Mouse (Mus musculus) gastrocnemius, postnatal 4 days (tissue): Measurements from ENCODE around the gene Gm597. TPM values are rescaled to one million over a fixed set of nuclear protein-coding genes. Genes with fewer than 3 reads are reported as not detected.

Source experiments
- DNase-seq, 2 experiments: peaks; one replicate each; pipeline ENCODE4 v3.0.0; 2021 to 2022; ENCODE audit warnings: low spot score in 2 of 2, mixed read lengths in 2 of 2
- long read RNA-seq, 2 experiments: library from polyadenylated mRNA; stranded (forward); transcript quantifications; one replicate each; pipeline ENCODE4 v2.0.0; 2021
- total RNA-seq, 2 experiments: library from RNA; stranded (reverse); gene quantifications; 2 replicates each; pipeline ENCODE4 v1.2.3; 2021

Gene Gm597
- not detected for total RNA-seq
- long read RNA-seq, experiment 1, result 0 reads
- long read RNA-seq, experiment 2, result 0 reads

DNA sequence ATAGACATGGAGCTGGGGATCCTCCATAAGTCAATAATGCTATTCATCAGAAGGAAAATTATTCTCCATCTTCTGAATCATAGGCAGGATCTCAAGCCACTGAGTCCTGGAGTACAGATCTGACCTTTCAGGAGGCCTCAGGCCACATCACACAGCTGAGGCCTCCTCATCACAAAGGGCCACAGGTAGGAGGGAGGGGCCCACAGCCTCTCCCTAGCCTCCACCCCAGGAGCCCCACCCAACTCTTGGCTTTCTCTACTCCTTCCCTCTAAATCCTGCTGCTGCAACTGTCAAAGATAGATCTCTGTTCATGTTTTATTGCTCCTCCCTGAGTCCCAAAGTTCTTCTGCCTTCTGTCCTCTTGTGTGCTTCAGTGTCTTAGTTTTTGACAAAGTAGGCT lies at the start of gene Gm597:
Gene Gm597 (minus strand): TSS at position 101 of the 400 bp plus-strand sequence.
- no peak for DNase-seq

DNA sequence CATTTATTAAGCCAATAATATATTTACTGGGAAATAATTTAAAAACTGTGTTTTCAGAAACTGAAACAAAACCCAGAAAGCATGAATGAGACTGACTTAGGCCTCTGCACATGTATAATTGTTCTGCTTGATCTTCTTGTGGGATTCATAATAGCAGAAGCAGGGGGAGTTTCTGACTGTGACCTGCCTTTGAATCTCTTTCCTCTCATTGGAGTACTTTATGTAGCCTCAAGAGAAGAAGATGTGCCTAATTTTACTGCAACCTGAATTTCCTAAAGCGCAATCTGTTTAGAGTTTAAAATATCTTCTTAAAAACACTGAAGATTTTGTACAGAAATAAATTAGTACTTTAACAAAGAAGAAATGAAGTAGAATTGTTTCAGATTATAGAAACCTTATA lies 27.6 kb upstream of the Gm597 start:
- no peak for DNase-seq

DNA sequence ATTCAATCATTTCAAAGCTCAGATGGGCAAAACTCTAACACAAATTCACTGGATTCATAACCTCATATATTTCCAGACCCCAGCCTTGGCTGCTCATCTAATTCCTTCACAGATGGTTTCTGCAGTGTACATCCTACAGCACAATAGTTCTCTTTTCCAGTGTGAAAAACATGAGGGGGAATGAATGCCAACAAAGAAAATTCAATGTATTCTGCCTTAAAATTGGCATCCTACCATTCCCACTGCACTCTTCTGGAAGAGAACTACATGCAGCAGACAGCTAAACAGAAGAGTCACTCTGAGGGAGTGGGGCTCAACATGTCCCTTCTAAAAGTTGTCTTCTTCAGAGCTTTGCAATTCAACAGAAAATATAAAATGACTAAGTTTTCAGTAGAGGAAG lies 26.6 kb upstream of the Gm597 start:
- no peak for DNase-seq

DNA sequence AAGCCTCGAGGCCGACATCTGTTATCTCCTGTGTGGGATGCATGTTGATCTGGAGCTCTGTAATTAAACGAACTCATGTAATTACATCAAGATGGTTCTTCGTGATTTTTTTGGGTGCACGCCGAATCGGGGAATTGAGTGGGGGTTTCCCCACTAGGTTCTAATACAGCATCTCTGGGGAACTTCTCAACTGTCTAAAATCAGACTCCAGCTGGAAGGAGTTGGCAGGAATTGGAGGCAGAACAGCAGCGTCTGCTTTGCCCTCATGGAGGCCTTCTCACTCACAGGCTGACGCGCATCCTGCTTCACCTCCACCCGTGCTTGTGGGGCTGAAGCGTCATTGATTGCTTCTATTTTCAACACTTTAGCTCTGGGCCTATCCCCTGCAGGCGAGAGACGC lies 20.8 kb upstream of the Gm597 start:
- no peak for DNase-seq
